Mouse (Mus musculus) ES-E14 (cell line): Measurements from ENCODE around the gene Chst15.

Experiments used
- CHD2 ChIP-seq: IDR thresholded peaks from 2 replicates; pipeline ENCODE4 v1.6.1; 2014; ENCODE audit warnings: mild to moderate bottlenecking, low read depth, low read length, inconsistent platforms
- MAFK ChIP-seq: IDR thresholded peaks from 2 replicates; pipeline ENCODE4 v1.6.1; 2014; ENCODE audit warnings: mild to moderate bottlenecking, low read depth, low read length, inconsistent platforms; ENCODE audit not compliant: insufficient read depth
- ZC3H11A ChIP-seq: IDR thresholded peaks from 2 replicates; pipeline ENCODE4 v1.6.1; 2012; ENCODE audit warnings: low read depth, mild to moderate bottlenecking, inconsistent platforms, low read length, borderline replicate concordance

GRCm38 (mm10) chr7:132211920-132212701 lies 104.9 kb downstream of the Chst15 start:
- TF ChIP-seq CHD2, result no peak
- no peak for TF ChIP-seq MAFK
- TF ChIP-seq ZC3H11A, result no peak
